Mouse (Mus musculus): ENCODE results near the gene Ift57.

Gene Ift57

GRCm38 (mm10) chr16:49798790-49799189 is 99.8 kb downstream of the Ift57 start:
- peak; percentile 58; the same call in 1 of the 2 replicates for TF ChIP-seq GATA4 (IDR thresholded peaks at IDR 0.05; ENCODE audit: insufficient replicate concordance, low read length)

GRCm38 (mm10) chr16:49799597-49800561 is 100.8 kb downstream of the Ift57 start, which contains the start of gene Cd47:
Cd47 (plus strand) TSS chr16:49800533.
- no peak for TF ChIP-seq GATA4 (IDR thresholded peaks at IDR 0.05; ENCODE audit: insufficient replicate concordance, low read length)

- TF ChIP-seq GATA4 (IDR thresholded peaks at IDR 0.05; ENCODE audit: insufficient replicate concordance, low read length), result no peak
Observed at GRCm38 (mm10) chr16:49800996-49801395, 102.0 kb downstream of the Ift57 start.

GRCm38 (mm10) chr16:49801399-49801798 is 102.4 kb downstream of the Ift57 start:
- no peak for TF ChIP-seq GATA4 (IDR thresholded peaks at IDR 0.05; ENCODE audit: insufficient replicate concordance, low read length)

- no peak for TF ChIP-seq GATA4 (IDR thresholded peaks at IDR 0.05; ENCODE audit: insufficient replicate concordance, low read length)
Observed at GRCm38 (mm10) chr16:49802993-49803392, 104.0 kb downstream of the Ift57 start.

GRCm38 (mm10) chr16:49803932-49804461 is 105.0 kb downstream of the Ift57 start:
- no peak for TF ChIP-seq GATA4 (IDR thresholded peaks at IDR 0.05; ENCODE audit: insufficient replicate concordance, low read length)

- no peak for TF ChIP-seq GATA4 (IDR thresholded peaks at IDR 0.05; ENCODE audit: insufficient replicate concordance, low read length)
Observed at GRCm38 (mm10) chr16:49806920-49807319, 107.9 kb downstream of the Ift57 start.

GRCm38 (mm10) chr16:49807419-49807841 is 108.4 kb downstream of the Ift57 start:
- TF ChIP-seq GATA4 (IDR thresholded peaks at IDR 0.05; ENCODE audit: insufficient replicate concordance, low read length), result no peak

- no peak for TF ChIP-seq GATA4 (IDR thresholded peaks at IDR 0.05; ENCODE audit: insufficient replicate concordance, low read length)
Observed at GRCm38 (mm10) chr16:49807862-49808430, 108.9 kb downstream of the Ift57 start.

GRCm38 (mm10) chr16:49811897-49812296 is 112.9 kb downstream of the Ift57 start:
- TF ChIP-seq GATA4 (IDR thresholded peaks at IDR 0.05; ENCODE audit: insufficient replicate concordance, low read length), result no peak

- no peak for TF ChIP-seq GATA4 (IDR thresholded peaks at IDR 0.05; ENCODE audit: insufficient replicate concordance, low read length)
Observed at GRCm38 (mm10) chr16:49812821-49813616, 114.0 kb downstream of the Ift57 start.

GRCm38 (mm10) chr16:49814419-49814818 is 115.4 kb downstream of the Ift57 start:
- no peak for TF ChIP-seq GATA4 (IDR thresholded peaks at IDR 0.05; ENCODE audit: insufficient replicate concordance, low read length)
